Mouse (Mus musculus): Measurements from ENCODE around the gene Rab17. TPM values are rescaled to one million over a fixed set of nuclear protein-coding genes. Genes with fewer than 3 reads are reported as not detected.

The Rab17 gene
- polyA plus RNA-seq, 1 experiment from 2014 or later: not detected

GRCm38 (mm10) chr1:91003522-91004253 is 34.2 kb upstream of the Rab17 start:
- Histone ChIP-seq H3K27ac (no peak overlapping the region), H3K36me3 (replicated peaks) (no peaks in the 10 kb centered on the region), H3K4me1 (peaks cover 19% of the 10 kb centered on the region), H3K9me3 (no peaks in the 10 kb centered on the region), H3K4me3 (replicated peaks) (no peak overlapping the region), H3K4me2 (no peak overlapping the region), H3K27me3 (no peaks in the 10 kb centered on the region), H3K9ac (no peak overlapping the region)
- 88% methylated on average over 8 of the region's 8 CpGs for WGBS
- ATAC-seq (ENCODE audit: low FRiP score): no peak

DNA sequence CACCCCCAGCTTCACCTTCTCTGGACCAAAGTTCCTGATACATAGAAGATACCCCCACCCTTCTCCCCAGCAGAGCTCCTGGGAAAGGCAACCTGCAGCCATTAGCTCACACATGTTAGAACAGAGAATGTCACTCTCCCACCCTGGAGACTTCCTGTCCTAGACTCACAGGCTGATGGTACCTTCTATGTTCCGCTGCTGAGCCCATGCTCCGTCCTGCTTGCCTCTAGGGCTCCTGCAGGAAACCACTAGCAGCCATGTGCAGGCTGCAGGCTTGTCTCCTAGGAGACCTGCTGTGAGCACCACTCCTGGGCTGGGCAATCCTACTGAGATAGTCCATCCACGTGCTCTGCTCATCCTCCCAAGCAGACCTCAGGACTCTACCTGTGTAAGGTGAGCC is 33.2 kb upstream of the Rab17 start:
- peaks cover 6% of the 10 kb centered on the region for H3K27me3 ChIP-seq
- peaks cover 22% of the 10 kb centered on the region for H3K4me1 ChIP-seq
- no peaks in the 10 kb centered on the region for H3K36me3 ChIP-seq (replicated peaks)
- H3K9ac ChIP-seq: no peak overlapping the region
- H3K27ac ChIP-seq: no peak overlapping the region
- H3K4me2 ChIP-seq: no peak overlapping the region
- WGBS: 92% methylated on average over 3 of the region's 3 CpGs
- no peak overlapping the region for H3K4me3 ChIP-seq (replicated peaks)
- no peak for ATAC-seq (ENCODE audit: low FRiP score)
- H3K9me3 ChIP-seq: no peaks in the 10 kb centered on the region

- Histone ChIP-seq H3K9me3 (no peaks in the 10 kb centered on the region), H3K4me3 (replicated peaks) (no peak overlapping the region), H3K4me1 (peaks cover 22% of the 10 kb centered on the region), H3K27ac (no peak overlapping the region), H3K27me3 (peaks cover 12% of the 10 kb centered on the region), H3K9ac (no peak overlapping the region), H3K36me3 (replicated peaks) (no peaks in the 10 kb centered on the region), H3K4me2 (no peak overlapping the region)
- WGBS: 82% methylated on average over 3 of the region's 3 CpGs
- ATAC-seq (ENCODE audit: low FRiP score): no peak
These were observed 32.5 kb upstream of the Rab17 start for GRCm38 (mm10) chr1:91001871-91002539.

GRCm38 (mm10) chr1:91001101-91001500 is 31.6 kb upstream of the Rab17 start:
- Histone ChIP-seq H3K4me3 (replicated peaks) (no peak overlapping the region), H3K9me3 (no peaks in the 10 kb centered on the region), H3K4me2 (no peak overlapping the region), H3K4me1 (peaks cover 22% of the 10 kb centered on the region), H3K27ac (no peak overlapping the region), H3K36me3 (replicated peaks) (no peaks in the 10 kb centered on the region), H3K9ac (no peak overlapping the region), H3K27me3 (peaks cover 15% of the 10 kb centered on the region)
- WGBS: 84% methylated on average over 3 of the region's 3 CpGs
- no peak for ATAC-seq (ENCODE audit: low FRiP score)

DNA sequence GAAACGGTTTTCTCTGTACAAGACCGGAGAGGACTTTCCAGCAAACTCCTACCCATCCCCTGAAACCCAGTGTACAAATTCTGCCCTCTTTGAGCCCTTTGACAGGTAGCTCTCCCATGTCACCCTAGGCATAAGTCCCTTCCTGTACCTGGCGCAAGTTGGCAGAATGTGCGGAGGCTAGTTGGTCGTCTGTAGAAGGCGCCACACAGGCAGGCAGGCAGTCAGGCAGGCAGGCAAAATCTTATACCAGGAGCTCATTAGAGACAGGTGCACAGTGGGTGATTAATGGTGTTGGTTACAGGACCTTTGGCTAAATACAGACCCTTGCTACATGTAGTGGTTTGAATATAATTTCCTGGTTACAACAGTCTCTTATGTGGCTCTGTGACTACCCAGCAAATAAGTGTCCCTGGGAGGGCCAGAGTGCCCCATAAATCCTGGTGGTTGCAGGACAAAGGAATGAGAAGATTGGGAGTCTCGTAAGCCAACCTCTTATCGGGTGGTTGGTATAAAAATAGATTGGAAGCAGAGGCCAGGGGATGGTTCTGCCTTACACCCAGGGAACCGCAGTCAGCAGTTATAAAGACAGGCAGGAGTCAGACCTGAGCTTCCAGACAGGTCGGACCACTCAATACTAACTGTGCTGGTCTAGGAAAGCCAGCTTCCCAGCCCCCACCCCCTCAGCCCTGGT is 30.6 kb upstream of the Rab17 start:
- H3K4me1 ChIP-seq: peaks cover 22% of the 10 kb centered on the region
- 76% methylated on average over 10 of the region's 10 CpGs for WGBS
- peak overlapping the region; percentile 97 for H3K4me2 ChIP-seq
- peaks cover 15% of the 10 kb centered on the region for H3K27me3 ChIP-seq
- no peak overlapping the region for H3K9ac ChIP-seq
- no peak for ATAC-seq (ENCODE audit: low FRiP score)
- no peaks in the 10 kb centered on the region for H3K36me3 ChIP-seq (replicated peaks)
- peak overlapping the region; percentile 70 for H3K4me3 ChIP-seq (replicated peaks)
- H3K9me3 ChIP-seq: no peaks in the 10 kb centered on the region
- no peak overlapping the region for H3K27ac ChIP-seq

DNA sequence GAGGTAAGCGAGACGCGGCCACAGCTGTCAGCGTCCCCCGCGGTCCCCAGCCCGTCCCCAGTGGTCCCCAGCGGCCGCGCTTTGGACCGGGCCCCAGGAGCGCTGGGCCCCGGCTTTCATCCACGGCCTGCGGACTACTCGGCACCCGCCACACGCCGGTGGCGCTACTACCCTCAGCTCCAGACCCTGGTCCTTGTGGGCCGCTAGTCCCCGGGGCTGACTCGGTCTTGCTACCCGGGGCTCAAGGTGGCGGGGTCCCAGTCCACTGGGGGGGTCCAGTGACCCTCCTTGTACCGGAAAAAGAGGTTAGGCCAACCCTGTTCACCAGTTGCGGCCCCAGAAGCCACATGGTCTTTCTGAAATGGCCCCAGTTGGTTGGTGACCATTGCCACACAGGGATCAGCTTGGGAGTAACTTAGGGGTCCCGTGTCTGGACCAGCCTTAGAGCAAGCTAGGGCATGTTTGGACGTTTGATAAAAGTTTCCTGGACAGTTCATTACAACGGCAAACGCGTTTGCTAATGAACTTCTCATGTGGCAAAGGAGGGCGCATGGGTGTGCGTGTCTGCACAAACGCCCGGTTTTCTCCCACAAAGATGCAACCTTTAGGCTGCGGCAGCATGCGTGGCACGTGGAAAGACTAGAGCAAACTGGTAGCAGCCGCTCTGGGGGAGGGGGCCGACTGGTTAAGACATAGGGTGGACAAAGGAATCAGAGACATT is 29.6 kb upstream of the Rab17 start:
- H3K9me3 ChIP-seq: no peaks in the 10 kb centered on the region
- peaks cover 22% of the 10 kb centered on the region for H3K4me1 ChIP-seq
- peak overlapping the region; percentile 70 for H3K4me3 ChIP-seq (replicated peaks)
- 2% methylated on average over 40 of the region's 41 CpGs for WGBS
- peak; percentile 85 for ATAC-seq (ENCODE audit: low FRiP score)
- no peaks in the 10 kb centered on the region for H3K36me3 ChIP-seq (replicated peaks)
- H3K27ac ChIP-seq: no peak overlapping the region
- H3K9ac ChIP-seq: peak overlapping the region; percentile 77
- peak overlapping the region; percentile 97 for H3K4me2 ChIP-seq
- peaks cover 15% of the 10 kb centered on the region for H3K27me3 ChIP-seq

DNA sequence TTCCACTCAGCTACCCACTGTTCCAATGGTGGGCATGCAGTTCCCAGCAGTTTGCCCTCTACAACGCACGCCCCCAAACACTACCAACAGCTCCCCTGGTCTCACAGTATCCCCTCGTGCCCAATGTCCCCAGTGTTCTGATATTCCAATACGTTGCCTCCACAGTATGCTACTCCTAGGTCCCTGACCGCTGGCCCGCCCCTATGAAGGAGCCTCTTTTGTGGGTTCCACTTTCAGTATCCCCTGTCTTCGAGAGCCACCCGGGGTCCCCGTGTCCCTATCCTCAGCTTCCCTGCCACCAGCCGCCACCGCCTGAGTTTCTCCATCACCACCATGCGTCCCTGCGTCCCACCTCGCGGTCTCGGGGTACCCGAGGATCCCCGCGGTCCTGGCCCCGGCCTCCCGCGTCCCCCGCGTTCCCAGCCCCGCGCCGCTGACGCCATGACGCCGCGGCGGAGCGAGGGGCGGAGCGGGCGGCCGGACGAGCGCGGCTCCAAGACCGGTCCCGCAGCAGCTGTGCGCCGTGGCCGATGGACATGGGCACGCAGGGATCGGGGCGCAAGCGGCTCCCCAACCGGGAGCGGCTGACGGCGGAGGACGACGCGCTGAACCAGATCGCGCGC is 28.9 kb upstream of the Rab17 start, which contains the start of gene Lrrfip1:
Gene Lrrfip1 (plus strand): TSS at position 470 of the 623 bp plus-strand sequence.
- Histone ChIP-seq H3K9me3 (no peaks in the 10 kb centered on the region), H3K9ac (peak within 1 kb of the TSS; percentile 77), H3K4me2 (peak within 1 kb of the TSS; percentile 97), H3K4me3 (replicated peaks) (peak within 1 kb of the TSS; percentile 70), H3K36me3 (replicated peaks) (no peaks in the 10 kb centered on the region), H3K27me3 (peaks cover 15% of the 10 kb centered on the region), H3K4me1 (peaks cover 22% of the 10 kb centered on the region), H3K27ac (no peak within 1 kb of the TSS)
- WGBS: 3% methylated on average over 55 of the region's 59 CpGs
- ATAC-seq (ENCODE audit: low FRiP score): peak; percentile 90

GRCm38 (mm10) chr1:90997641-90998040 is 28.2 kb upstream of the Rab17 start:
- peak overlapping the region; percentile 97 for H3K4me2 ChIP-seq

DNA sequence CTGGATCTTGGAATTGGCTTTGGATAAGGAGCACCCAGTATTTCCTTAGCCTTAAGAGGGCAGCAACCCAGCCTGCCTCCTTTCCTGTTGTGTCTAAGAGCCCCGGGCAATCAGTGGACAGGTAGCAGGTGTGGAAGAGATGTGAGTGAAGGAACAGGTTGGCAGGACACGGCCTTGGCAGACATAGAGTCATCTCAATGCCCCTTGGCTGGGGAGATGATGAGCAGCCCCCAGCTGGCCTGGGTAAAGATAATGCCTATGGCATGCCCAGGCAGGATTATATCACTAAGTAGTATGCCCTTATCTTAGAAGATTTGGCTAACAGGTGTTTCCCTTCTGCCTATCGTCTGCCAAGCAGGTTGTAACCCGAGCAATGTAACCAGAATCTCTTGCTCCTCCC is 27.7 kb upstream of the Rab17 start:
- peaks cover 22% of the 10 kb centered on the region for H3K4me1 ChIP-seq
- no peaks in the 10 kb centered on the region for H3K36me3 ChIP-seq (replicated peaks)
- H3K9me3 ChIP-seq: no peaks in the 10 kb centered on the region
- peaks cover 15% of the 10 kb centered on the region for H3K27me3 ChIP-seq
- 76% methylated on average over 4 of the region's 4 CpGs for WGBS
- no peak overlapping the region for H3K9ac ChIP-seq
- H3K4me2 ChIP-seq: no peak overlapping the region
- ATAC-seq (ENCODE audit: low FRiP score): no peak
- H3K4me3 ChIP-seq (replicated peaks): no peak overlapping the region
- no peak overlapping the region for H3K27ac ChIP-seq

More at GRCm38 (mm10) chr1:90997641-90998040, 28.2 kb upstream of the Rab17 start:
- no peaks in the 10 kb centered on the region for H3K36me3 ChIP-seq (replicated peaks)
- peaks cover 15% of the 10 kb centered on the region for H3K27me3 ChIP-seq
- no peak overlapping the region for H3K27ac ChIP-seq
- no peak overlapping the region for H3K4me3 ChIP-seq (replicated peaks)
- H3K4me1 ChIP-seq: peaks cover 22% of the 10 kb centered on the region
- H3K9ac ChIP-seq: no peak overlapping the region
- H3K9me3 ChIP-seq: no peaks in the 10 kb centered on the region
- 87% methylated on average over 5 of the region's 5 CpGs for WGBS
- ATAC-seq (ENCODE audit: low FRiP score): no peak

DNA sequence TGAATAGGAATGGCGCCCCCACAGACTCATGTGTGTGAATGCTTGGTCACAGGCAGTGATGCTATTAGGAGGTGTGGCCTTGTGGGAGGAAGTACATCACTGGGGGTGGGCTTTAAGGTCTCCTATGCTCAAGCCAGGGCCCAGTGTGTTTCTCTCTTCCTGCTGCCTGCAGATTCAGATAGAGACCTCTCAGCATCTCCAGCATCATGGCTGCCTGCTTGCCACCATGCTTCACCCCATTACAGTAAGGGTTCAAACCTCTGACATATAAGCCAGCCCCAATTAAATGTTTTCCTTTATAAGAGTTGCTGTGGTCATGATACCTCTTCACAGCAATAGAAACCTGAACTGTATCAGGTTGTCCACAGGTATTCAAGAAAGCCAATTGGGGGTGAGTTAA is 26.5 kb upstream of the Rab17 start:
- WGBS: 91% methylated on average over 1 of the region's 1 CpGs

DNA sequence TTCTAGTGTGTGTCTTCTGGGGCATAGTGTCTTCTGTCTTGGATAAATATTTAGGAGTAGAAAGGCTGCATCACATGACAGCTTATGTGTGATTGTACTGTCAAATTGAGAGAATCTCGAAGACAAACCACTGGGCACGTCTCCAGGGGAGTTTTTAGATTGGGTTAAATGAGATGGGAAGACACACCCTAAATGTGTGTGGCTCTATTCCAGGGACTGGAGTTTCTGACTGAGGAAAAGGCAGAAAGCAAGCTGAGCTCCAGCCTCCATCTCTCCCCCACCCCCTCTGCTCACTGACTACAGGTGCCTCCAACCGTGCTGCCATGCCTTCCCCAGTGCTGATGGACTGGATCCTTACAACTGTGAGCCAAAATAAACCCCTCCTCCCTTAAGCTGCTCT is 11.9 kb upstream of the Rab17 start:
- no peaks in the 10 kb centered on the region for H3K27me3 ChIP-seq
- no peaks in the 10 kb centered on the region for H3K4me1 ChIP-seq
- H3K4me3 ChIP-seq (replicated peaks): no peak overlapping the region
- no peak overlapping the region for H3K9ac ChIP-seq
- no peak overlapping the region for H3K27ac ChIP-seq
- H3K4me2 ChIP-seq: no peak overlapping the region
- H3K36me3 ChIP-seq (replicated peaks): no peaks in the 10 kb centered on the region
- H3K9me3 ChIP-seq: no peaks in the 10 kb centered on the region
- ATAC-seq (ENCODE audit: low FRiP score): no peak
- 64% methylated on average over 3 of the region's 3 CpGs for WGBS

More for the DNA sequence above, 26.5 kb upstream of the Rab17 start:
- no peak overlapping the region for H3K27ac ChIP-seq
- peaks cover 22% of the 10 kb centered on the region for H3K4me1 ChIP-seq
- no peaks in the 10 kb centered on the region for H3K36me3 ChIP-seq (replicated peaks)
- peaks cover 15% of the 10 kb centered on the region for H3K27me3 ChIP-seq
- H3K9me3 ChIP-seq: no peaks in the 10 kb centered on the region
- no peak overlapping the region for H3K4me2 ChIP-seq
- no peak for ATAC-seq (ENCODE audit: low FRiP score)
- H3K9ac ChIP-seq: no peak overlapping the region
- no peak overlapping the region for H3K4me3 ChIP-seq (replicated peaks)
